Mouse (Mus musculus) granulocyte monocyte progenitor cell, adult 5-6 weeks (primary cell): ENCODE data around the gene Med8. TPM values are rescaled to one million over a fixed set of nuclear protein-coding genes. Genes with fewer than 3 reads are reported as not detected.

Experiments used
- ATAC-seq: replicated peaks from 2 replicates; pipeline ENCODE4 v1.8.0; 2016; ENCODE audit warnings: mild to moderate bottlenecking, moderate TSS enrichment, inconsistent platforms; ENCODE audit not compliant: poor library complexity, severe bottlenecking
- total RNA-seq, 2 experiments: library from RNA; stranded (forward) in 1 of 2; stranded (reverse) in 1 of 2; fragments of 200-712, 200-1000 nt in 1 of 2; fragments of >200 nt in 1 of 2; fragmentation: Nextera tagmentation in 1 of 2; gene quantifications; 2 replicates each; pipeline ENCODE4 v1.2.3; 2014 to 2017

The Med8 gene
- total RNA-seq, 2 experiments from 2014 or later = 79.4 to 103 TPM

DNA sequence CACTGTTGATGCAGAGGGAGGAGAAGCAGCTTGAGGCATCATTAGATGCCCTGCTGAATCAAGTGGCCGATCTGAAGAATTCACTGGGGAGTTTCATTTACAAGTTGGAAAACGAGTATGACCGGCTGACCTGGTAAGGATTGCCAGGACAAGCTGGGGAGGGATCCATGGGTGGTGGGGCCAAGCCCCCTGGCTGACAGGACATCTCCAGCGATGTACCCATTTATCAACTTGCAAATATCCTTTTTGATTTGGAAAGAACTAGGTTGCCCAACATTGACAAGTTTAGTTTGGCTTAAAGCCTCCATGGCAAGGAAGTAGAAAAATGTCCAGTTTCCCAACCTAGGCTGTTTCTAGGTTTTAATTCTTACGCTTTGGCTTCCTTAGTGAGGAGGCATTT, 1.7 kb downstream of the Med8 start:
- no peak for ATAC-seq

DNA sequence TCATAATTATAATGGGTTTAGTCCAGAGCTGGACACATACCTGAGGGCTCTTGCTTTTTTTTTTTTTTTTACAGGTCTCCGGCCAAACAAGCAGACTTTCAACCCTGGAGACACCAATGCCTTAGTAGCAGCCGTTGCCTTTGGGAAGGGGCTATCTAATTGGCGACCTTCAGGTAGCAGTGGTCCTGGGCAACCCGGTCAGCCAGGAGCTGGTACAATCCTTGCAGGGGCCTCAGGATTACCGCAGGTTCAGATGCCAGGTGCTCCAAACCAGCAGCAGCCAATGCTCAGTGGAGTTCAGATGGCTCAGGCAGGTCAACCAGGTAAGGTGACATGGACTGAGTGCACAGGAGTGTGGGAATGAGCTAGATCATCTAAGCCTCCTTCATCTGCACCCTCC, 4.4 kb downstream of the Med8 start:
- no peak for ATAC-seq

DNA sequence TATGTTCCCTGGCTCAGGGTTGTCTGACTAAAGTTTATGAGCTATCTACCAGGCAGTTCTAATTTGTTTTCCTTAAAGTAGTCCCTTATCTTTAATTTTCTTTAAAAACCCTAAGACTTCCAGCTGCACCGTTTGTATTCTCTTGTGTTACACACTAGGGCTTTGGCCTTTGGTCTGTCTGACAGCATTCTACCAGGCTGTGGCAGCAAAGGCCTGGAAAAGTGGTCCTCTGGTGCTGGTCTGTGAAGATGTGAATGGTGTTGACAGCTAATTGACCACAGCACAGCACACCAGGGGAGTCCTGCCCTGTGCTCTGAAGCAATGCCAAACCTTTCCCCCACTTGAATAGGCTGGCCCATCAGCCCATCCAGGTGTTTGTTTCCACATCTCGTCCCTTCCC, 6.6 kb downstream of the Med8 start:
- ATAC-seq = no peak

DNA sequence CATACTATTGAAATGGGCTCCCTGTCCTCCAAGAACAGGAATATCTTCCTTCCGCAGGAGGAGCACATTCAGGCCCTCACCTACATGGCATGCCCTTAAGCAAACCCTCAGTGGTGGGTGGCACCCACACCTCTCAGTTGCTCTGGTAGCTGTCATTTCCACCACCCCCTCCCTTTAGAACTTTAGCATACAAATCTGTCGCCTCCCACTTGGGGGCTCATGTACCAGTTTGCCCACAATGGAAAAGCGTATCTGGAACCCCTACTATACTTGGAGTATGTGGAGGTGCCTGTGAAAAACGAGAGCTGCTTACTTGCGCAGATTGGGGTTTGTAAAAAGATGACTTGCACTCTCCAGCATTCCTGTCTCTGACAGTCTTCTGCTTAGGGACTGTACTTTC, 7.2 kb downstream of the Med8 start:
- ATAC-seq = no peak

DNA sequence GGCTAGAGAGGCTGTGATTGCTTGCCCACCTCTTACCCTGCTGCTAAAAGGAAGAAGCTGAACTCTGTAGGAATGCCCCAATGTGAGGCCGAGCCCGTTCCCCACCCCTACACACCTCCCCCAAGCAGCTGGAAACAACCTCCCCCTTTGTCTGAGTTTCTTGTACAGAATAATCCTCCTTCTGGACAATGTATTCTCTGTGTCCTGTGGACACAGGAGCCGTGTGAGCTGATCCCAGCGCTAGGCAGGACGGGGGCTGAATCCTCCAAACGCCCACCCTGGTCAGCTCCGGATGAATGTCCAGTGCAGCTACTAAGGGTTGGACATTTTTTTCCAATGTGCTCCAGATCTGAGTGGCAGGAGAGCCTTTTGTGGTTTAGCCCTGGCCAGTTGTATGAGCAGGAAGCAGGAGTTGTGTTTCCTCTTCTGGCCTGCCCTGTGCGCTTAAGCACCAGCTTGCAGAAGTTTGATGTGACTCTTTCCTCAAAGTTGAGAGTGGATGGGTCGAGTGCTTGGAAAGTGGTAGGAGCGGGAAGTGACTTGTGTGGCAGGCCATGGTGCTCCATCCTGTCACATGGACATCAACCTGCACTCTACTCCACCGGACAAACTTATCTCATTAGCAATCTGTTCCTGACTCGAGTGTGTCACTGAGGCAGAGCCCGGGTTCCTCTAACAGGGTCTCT, 8.1 kb downstream of the Med8 start:
- peak; percentile 48 for ATAC-seq

DNA sequence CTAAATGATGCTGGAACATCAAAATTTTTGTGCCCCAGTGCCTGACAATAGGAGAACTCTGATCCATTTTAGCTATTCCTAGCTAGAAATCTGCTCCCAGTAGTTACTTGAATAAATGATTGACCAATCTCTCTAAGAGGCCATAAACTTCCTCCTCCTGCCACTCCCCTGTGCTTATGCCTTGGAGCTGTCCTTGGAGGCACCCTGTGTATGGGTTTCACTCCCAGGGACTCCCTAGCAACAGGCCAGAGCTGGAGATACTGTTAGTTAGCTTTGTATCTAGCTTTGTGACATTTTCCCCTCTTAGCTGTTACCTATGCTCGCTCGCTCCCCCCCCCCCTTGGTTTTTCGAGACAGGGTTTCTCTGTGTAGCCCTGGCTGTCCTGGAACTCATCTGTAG, 12.2 kb downstream of the Med8 start:
- ATAC-seq = no peak

DNA sequence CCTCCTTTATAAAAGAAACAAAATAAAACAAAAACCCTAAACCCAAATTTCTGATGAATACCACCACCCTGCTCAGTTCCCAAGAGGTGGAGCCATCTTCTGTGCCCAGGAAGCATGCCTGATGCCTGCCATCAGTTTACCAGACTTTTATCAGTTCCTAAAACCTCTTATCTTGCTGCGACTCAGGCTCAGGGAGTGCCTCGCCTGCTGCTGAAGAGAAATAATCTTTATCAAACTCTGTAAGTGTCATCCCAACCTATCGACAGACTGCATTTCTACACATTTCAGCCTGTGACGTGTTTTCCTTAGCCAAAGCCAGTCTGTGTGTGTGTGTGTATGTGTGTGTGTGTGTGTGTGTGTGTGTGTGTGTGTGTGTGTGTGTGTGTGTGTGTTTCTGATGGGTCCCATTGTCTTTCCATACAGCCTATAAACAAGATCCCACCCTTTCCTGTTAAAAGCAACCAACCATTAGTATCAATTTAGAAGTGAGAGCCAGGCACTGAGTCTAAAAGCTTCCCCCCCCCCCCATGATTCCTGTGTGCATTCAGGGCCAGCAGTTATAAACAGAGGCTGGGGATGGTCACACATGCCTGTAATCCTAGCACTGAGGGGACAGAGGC, 15.5 kb downstream of the Med8 start:
- ATAC-seq = no peak

DNA sequence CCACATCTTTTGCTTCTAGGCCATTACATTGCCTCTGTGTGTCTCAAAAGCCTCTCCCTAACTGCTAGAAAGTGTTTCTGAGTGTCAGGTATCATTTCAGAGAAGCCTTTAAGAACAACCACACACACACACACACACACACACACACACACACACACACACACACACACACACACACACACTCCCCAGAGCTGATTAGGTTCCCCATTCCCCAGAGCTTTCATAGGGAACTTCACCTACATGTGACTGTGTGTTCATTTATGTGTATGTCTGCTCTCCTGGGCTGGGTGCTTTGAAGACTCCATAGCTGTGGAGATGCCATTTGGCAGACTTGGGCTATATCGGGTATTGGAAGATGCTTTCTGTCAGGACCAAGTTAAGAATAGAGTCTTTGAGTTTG, 16.2 kb downstream of the Med8 start:
- ATAC-seq = no peak

DNA sequence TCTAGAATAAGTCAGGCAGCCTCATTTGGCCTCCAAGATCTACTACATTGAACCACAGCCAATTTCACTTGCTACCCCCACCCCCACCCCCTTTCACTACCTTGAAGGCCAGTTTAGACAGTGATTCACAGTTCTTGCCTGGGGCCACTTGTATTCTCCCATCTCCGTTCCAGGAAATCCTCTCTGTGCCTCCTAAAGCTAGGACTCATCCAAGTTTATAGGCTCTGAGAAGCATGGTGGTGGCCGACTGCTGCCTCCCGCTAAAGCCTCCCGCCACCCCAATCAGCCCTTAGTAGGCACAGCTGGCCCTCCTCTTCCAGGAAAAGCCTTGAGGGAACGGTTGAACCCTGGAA, 18.3 kb downstream of the Med8 start:
- peak; percentile 5; the same call in 1 of the 2 replicates for ATAC-seq

DNA sequence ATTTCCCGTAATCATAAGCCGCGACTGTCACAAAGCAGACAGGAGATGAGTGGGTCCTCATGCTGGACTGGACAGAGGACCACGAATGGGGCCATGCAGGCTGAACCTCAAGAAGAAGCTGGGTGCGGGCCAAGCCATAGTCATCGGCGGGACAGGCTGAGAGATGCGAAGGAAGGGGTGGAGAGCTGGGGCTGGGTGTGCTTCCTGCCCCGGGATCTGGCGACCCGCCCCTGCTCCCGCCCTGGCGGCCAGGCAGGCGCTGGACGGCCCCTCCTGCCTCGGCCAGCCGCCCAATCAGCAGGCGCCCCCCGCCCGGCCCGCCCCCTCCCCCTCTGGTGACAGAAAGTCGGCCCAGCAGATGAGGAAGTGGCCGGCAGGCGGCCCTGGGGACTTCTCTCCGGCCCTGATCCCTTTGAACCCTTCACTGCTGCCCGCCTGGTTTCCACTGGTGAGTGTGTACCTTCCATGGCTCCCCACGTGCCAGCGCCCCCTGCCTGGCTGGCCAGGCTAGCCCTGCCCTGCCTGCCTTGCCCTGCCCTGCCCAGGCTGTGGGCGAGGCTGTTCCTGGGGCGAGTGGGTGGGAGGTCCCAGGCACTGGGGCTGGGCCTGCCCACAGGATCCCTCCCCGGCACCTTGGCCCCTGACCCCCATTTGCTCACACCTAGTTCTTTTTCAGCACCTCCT, 18.8 kb downstream of the Med8 start, which contains the start of gene Elovl1:
Gene Elovl1, plus strand, starts transcription at position 326 of the 684 bp plus-strand sequence.
- peak; percentile 87 for ATAC-seq

DNA sequence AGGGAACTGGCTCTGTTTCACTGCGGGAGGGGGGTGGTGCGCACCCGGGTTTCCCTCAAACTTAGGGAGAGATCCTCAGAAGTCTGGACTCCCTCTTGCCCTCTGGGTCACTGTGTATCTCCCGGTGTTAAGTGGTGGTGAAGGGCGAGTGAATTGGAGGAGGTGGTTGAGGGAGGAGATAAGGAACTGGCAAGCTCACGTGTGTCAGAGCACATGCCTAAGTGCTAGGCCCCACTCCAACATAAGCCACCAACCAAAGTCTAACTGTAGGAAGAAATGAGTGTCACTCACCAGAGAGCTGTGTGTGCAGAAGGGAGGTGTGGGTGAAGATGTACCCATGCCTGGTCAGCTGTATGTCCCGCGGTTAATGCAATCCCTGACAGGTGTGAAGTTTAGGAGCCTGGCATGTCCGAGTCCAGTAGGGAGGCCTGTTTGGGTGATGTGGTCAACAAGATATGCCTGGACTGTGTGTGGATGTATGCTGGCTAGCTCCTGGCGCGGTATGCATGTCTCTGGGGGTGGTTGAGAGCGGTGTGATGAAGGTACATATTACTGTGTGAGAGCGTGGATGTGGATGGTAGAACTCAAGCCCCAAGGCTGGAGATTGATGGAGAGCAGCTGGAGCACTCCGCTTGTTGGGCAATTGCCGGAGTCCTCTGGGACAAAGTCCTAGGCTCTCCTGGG, 19.5 kb downstream of the Med8 start:
- ATAC-seq = peak; percentile 23; the same call in 1 of the 2 replicates

DNA sequence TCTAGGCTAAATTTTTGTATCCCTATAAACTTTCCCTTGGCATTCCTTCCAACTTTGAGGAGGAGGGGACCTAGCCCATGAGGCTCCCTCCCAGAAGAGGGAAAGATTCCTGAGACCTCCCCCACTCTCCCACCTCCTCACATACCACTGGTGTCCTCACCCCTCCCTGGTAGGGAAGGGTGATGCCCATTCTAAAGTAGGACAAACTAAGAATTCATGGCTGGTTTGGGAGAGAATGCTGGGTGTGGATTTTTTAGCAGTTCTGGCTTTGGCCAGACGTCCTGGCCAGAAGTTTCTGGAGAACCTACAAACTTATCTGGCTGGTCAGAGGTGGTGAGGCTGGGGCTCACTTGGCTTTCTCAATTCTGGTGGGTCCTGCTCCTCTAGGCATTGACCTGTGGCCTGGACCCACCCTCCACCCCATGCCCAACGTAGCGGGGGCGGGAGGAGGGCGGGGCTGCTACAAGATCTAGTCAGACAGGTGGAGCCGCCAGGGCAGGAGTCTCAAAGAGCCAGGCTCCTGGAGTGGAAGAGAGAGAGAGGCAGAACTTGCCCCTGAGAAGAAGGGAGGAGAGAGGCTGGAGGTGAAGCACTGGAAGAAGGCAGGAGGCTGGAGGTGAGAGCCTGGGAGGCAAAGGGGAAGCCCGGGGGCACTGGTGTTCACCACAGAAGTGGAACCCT, 20.2 kb downstream of the Med8 start:
- no peak for ATAC-seq

DNA sequence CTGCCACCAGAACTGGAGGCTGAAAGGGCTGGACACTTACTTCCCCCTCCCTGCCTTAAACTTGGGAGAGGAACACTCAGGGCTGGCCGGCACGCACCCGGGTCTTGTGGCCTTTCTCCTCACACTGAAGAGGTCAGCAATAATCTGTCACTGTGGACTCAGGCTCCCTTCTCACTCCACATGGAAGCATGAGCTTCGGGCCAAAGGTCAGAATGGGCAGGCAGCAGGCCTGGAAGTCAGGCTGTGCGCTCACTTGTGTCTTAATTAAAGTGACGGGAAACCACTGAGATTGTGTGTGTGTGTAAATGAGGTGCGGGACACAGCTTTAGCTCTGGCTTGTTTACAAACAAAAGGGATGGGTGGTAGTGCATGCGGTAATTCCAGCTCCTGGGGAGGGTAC, 23.2 kb downstream of the Med8 start:
- ATAC-seq = no peak

DNA sequence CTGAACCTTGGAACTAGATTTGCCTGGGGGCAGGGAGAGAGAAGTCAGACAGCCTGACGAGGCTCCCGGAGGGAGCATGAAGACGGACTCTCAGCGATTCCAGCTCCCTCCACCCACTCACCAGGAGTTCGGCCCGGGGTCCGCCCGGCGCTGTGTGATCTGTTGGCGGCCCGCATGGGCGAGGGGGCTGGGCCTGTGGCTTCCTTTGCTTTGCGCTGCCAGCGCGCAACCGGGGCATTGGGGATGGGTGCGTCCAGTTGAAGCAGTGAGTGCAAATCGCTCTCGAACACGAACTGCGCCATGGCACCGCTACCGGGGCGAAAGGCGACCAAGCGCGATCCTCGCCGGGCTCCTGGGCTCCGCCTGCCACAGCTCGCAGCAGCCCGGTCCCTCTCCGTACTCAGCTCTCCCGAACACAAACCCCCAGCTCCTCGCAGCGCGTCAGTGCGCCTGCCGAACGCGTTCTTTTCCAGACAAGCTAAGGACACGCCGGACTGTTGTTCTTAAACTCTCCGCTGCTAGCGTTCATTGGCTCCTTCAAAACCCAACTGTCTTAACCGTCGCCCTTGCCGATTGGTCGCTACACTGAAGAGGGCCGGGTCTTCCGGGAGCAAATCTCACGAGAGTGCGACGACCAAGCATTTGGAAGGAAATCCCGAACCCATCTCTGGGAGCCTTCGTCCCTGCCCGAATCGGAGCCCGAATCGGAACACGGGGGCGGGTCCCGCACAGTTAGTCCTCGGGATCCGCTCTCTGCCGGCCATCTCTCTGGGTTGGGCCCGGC, 27.9 kb downstream of the Med8 start, which contains the start of gene Cdc20:
Gene Cdc20, minus strand, starts transcription at position 533 of the 784 bp plus-strand sequence.
- ATAC-seq = peak; percentile 91

DNA sequence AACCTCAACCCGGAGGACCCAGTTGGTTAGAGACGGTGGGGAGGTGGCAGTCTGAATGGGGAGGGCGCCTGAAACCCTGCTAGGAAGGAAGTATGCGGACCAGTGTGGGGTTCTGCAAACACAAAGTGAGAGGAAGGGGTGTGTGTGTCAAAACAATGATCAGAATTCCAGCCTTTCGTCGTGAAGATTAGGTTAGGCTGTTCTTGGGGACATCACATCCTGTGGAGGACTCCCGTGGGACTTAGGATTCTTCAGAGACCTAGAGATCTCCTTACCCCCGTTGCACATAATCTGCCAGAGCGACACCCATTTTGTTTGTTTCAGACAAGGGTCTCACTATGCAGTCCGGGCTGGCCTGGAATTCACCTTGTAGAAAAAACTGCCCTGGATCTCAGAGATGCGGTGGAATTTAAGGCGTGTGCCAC, 28.7 kb downstream of the Med8 start:
- peak; percentile 36; the same call in 1 of the 2 replicates for ATAC-seq

DNA sequence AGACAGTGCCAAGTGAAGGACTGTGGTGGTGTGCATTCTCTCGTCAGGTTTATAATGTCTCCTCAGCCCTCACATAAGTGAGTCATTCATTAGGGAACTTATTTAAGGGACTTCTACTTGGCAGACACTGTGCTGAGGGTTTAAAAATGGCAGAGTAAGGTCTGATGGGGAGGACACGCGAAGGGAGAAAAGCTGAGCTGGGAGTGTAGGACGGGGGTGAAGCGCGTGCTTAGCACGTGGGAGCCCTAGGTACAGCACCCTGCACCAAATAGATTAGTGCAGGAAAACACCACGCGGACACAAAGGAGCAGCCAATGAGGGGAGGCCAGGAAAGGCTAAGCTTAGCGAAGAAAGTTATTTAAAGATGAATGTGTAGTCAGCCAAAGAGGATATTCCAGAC, 36.0 kb downstream of the Med8 start:
- no peak for ATAC-seq

DNA sequence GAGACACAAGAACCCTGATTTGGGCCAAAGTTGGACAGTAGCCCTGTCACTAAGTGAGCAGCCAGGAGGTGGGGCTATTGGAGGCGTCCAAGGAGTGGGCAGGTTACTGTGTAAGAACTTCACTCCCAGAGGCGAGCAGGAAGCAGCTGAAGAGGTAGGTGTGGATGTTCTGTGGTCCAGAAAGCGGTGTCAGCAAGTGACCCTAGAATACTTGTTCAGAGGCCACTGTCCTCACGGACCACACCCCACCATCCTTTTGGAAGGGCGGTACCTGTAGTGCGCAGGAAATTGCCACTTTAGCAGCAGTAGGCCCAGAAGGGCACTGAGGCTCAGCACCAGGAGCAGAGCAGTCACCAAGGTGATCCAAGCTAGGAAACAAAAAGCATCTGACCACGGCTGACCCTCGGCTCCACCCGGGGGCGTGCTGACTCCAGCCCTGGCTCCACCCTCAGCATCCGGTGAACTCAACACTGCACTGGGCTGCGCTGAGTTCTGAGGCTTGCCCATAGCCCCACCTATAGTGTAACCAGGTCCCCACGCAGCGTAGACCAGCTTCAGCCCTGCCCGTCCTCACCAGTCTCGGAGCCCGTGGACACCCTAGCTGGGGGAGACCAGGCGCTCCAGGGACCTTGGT, 36.8 kb downstream of the Med8 start:
- ATAC-seq = no peak; the same call in 1 of the 2 replicates

DNA sequence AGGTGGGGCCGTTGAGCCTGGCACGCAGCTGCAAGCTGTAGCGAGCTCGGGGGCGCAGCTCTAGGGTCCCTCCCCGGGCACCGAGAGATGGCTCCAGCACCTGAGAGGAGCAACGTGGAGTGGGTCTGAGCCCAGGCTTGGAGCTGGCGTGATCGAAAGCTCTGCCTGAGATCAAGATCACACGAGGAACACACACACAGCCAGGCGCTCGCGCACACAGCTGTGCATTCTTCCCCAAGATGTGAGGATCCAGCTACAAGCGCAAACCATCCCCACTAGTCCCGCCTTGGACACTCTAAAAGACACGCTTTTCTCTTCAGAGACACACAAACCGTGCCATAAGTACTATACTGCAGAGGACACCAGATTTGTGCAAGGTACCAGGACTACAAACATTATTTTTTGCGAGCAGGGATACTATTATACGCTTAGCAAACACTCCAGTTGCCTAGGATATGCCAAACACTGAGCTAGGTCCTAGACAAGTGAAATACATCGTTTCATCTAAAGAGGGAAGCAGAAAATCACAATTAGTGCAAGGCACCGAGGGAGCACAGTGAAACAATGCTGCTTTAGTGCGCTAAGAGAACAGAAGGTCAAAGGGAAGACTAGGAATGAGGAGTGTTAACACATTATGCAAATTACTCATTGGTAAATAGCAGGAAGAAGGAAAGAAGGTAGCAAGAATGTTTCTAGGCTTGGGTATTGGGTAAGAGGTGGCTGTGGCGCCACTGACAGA, 37.4 kb downstream of the Med8 start:
- ATAC-seq = 0 out of 2 replicates have a peak, but pooled peaks have one; percentile 22
